Mouse (Mus musculus) megakaryocyte-erythroid progenitor cell, adult 5-6 weeks (primary cell): Measurements from ENCODE around the gene Stk19. TPM values are rescaled to one million over a fixed set of nuclear protein-coding genes. Genes with fewer than 3 reads are reported as not detected.
"Not testable (repeated sequence)": the region's sequence is repeated elsewhere in the genome, so short reads cannot be mapped to it uniquely, and the experiment has no call there.

Experiments used
- ATAC-seq: replicated peaks from 2 replicates; pipeline ENCODE4 v1.8.0; 2016; ENCODE audit warnings: mild to moderate bottlenecking, inconsistent platforms; ENCODE audit not compliant: severe bottlenecking, poor library complexity, low FRiP score, low TSS enrichment
- total RNA-seq, 2 experiments: library from RNA; stranded (forward) in 1 of 2; stranded (reverse) in 1 of 2; fragments of 200-1000, 215-1000 nt in 1 of 2; fragments of >200 nt in 1 of 2; fragmentation: Nextera tagmentation in 1 of 2; gene quantifications; 2 replicates each; pipeline ENCODE4 v1.2.3; 2014 to 2017

The Stk19 gene
- total RNA-seq, 2 experiments from 2014 or later: 14.8 to 48.2 TPM

- ATAC-seq: not testable (repeated sequence)
These were observed 35.9 kb downstream of the Stk19 start for GRCm38 (mm10) chr17:34800781-34801305.

- ATAC-seq: no peak
These were observed 37.2 kb downstream of the Stk19 start for GRCm38 (mm10) chr17:34799531-34799925.

GRCm38 (mm10) chr17:34798866-34799530, 37.7 kb downstream of the Stk19 start:
- no peak for ATAC-seq

GRCm38 (mm10) chr17:34798071-34798470, 38.7 kb downstream of the Stk19 start:
- not testable (repeated sequence) for ATAC-seq

GRCm38 (mm10) chr17:34797211-34797995, 39.3 kb downstream of the Stk19 start:
- not testable (repeated sequence) for ATAC-seq

GRCm38 (mm10) chr17:34796311-34797140, 40.2 kb downstream of the Stk19 start:
- no peak for ATAC-seq

GRCm38 (mm10) chr17:34795633-34796032, 41.1 kb downstream of the Stk19 start:
- no peak for ATAC-seq

GRCm38 (mm10) chr17:34795016-34795415, 41.7 kb downstream of the Stk19 start:
- ATAC-seq: no peak

- ATAC-seq: no peak
These were observed 58.9 kb downstream of the Stk19 start for GRCm38 (mm10) chr17:34777680-34778325.

Other genes with a start within 250 kb of the Stk19 start
Only the 30 nearest of the 39 such genes appear.
- 0.96 and 2.1 TPM in 2 replicates for gene Egfl8, start 221.0 kb downstream of the Stk19 start, total RNA-seq (2014; fragmentation: Nextera tagmentation)
- gene Egfl8, start 221.0 kb downstream of the Stk19 start, total RNA-seq (2017): 2.6 TPM in 1 of 2 replicates, not detected in the other
- 31.3 and 35.4 TPM in 2 replicates for gene Ppt2, start 208.4 kb downstream of the Stk19 start, total RNA-seq (2014; fragmentation: Nextera tagmentation)
- 10.4 and 17.0 TPM in 2 replicates for gene Ppt2, start 208.4 kb downstream of the Stk19 start, total RNA-seq (2017)
- 0.59 TPM in 1 of 2 replicates, not detected in the other for gene Prrt1, start 207.4 kb downstream of the Stk19 start, total RNA-seq (2014; fragmentation: Nextera tagmentation)
- 0.75 TPM in 1 of 2 replicates, not detected in the other for gene Prrt1, start 207.4 kb downstream of the Stk19 start, total RNA-seq (2017)
- gene Fkbpl, start 192.2 kb downstream of the Stk19 start, total RNA-seq (2014; fragmentation: Nextera tagmentation): 5.5 TPM in 2 replicates
- 14.7 and 26.2 TPM in 2 replicates for gene Fkbpl, start 192.2 kb downstream of the Stk19 start, total RNA-seq (2017)
- 20.6 and 31.3 TPM in 2 replicates for gene Atf6b, start 189.8 kb downstream of the Stk19 start, total RNA-seq (2014; fragmentation: Nextera tagmentation)
- gene Atf6b, start 189.8 kb downstream of the Stk19 start, total RNA-seq (2017): 8.7 and 11.5 TPM in 2 replicates
- not detected in 2 replicates for gene Tnxb, start 166.4 kb downstream of the Stk19 start, total RNA-seq (2014; fragmentation: Nextera tagmentation)
- not detected in 2 replicates for gene Tnxb, start 166.4 kb downstream of the Stk19 start, total RNA-seq (2017)
- gene C4b, start 93.1 kb downstream of the Stk19 start, total RNA-seq (2014; fragmentation: Nextera tagmentation): not detected in 2 replicates
- gene C4b, start 93.1 kb downstream of the Stk19 start, total RNA-seq (2017): not detected in 2 replicates
- not detected in 2 replicates for gene Cyp21a1, start 32.4 kb downstream of the Stk19 start, total RNA-seq (2014; fragmentation: Nextera tagmentation)
- gene Cyp21a1, start 32.4 kb downstream of the Stk19 start, total RNA-seq (2017): not detected in 2 replicates
- gene Dxo, start 74 bp upstream of the Stk19 start, total RNA-seq (2014; fragmentation: Nextera tagmentation): 60.8 and 63.4 TPM in 2 replicates
- gene Dxo, start 74 bp upstream of the Stk19 start, total RNA-seq (2017): 24.4 and 28.1 TPM in 2 replicates
- 57.6 and 64.6 TPM in 2 replicates for gene Skiv2l, start 13.3 kb upstream of the Stk19 start, total RNA-seq (2014; fragmentation: Nextera tagmentation)
- 21.0 and 24.2 TPM in 2 replicates for gene Skiv2l, start 13.3 kb upstream of the Stk19 start, total RNA-seq (2017)
- gene Nelfe, start 13.4 kb upstream of the Stk19 start, total RNA-seq (2014; fragmentation: Nextera tagmentation): 59.5 and 64.1 TPM in 2 replicates
- 21.0 and 29.6 TPM in 2 replicates for gene Nelfe, start 13.4 kb upstream of the Stk19 start, total RNA-seq (2017)
- not detected in 2 replicates for gene Cfb, start 25.6 kb upstream of the Stk19 start, total RNA-seq (2014; fragmentation: Nextera tagmentation)
- not detected in 2 replicates for gene Cfb, start 25.6 kb upstream of the Stk19 start, total RNA-seq (2017)
- gene Zbtb12, start 42.5 kb upstream of the Stk19 start, total RNA-seq (2014; fragmentation: Nextera tagmentation): 8.0 and 9.4 TPM in 2 replicates
- gene Zbtb12, start 42.5 kb upstream of the Stk19 start, total RNA-seq (2017): 4.7 and 10.1 TPM in 2 replicates
- gene Gm20547, start 45.1 kb upstream of the Stk19 start, total RNA-seq (2014; fragmentation: Nextera tagmentation): not detected in 2 replicates
- gene Gm20547, start 45.1 kb upstream of the Stk19 start, total RNA-seq (2017): not detected in 2 replicates
- 8.6 TPM in 1 of 2 replicates, not detected in the other for gene C2, start 61.3 kb upstream of the Stk19 start, total RNA-seq (2014; fragmentation: Nextera tagmentation)
- gene C2, start 61.3 kb upstream of the Stk19 start, total RNA-seq (2017): 5.7 and 7.4 TPM in 2 replicates
- gene Ehmt2, start 61.5 kb upstream of the Stk19 start, total RNA-seq (2014; fragmentation: Nextera tagmentation): 86.2 and 86.5 TPM in 2 replicates
- 72.7 and 83.8 TPM in 2 replicates for gene Ehmt2, start 61.5 kb upstream of the Stk19 start, total RNA-seq (2017)
- not detected in 2 replicates for gene Slc44a4, start 77.5 kb upstream of the Stk19 start, total RNA-seq (2014; fragmentation: Nextera tagmentation)
- not detected in 2 replicates for gene Slc44a4, start 77.5 kb upstream of the Stk19 start, total RNA-seq (2017)
- 5.2 and 7.0 TPM in 2 replicates for gene Neu1, start 94.3 kb upstream of the Stk19 start, total RNA-seq (2014; fragmentation: Nextera tagmentation)
- 3.7 and 5.4 TPM in 2 replicates for gene Neu1, start 94.3 kb upstream of the Stk19 start, total RNA-seq (2017)
- gene Hspa1b, start 122.3 kb upstream of the Stk19 start, total RNA-seq (2014; fragmentation: Nextera tagmentation): 13.6 and 28.5 TPM in 2 replicates
- gene Hspa1b, start 122.3 kb upstream of the Stk19 start, total RNA-seq (2017): 62.5 and 83.5 TPM in 2 replicates
- not detected in 2 replicates for gene Gm20481, start 133.0 kb upstream of the Stk19 start, total RNA-seq (2014; fragmentation: Nextera tagmentation)
- gene Gm20481, start 133.0 kb upstream of the Stk19 start, total RNA-seq (2017): not detected in 2 replicates
- 6.5 and 10.1 TPM in 2 replicates for gene Hspa1a, start 135.2 kb upstream of the Stk19 start, total RNA-seq (2014; fragmentation: Nextera tagmentation)
- 30.2 and 43.3 TPM in 2 replicates for gene Hspa1a, start 135.2 kb upstream of the Stk19 start, total RNA-seq (2017)
- not detected in 2 replicates for gene Hspa1l, start 135.8 kb upstream of the Stk19 start, total RNA-seq (2014; fragmentation: Nextera tagmentation)
- gene Hspa1l, start 135.8 kb upstream of the Stk19 start, total RNA-seq (2017): not detected in 2 replicates
- 269 and 281 TPM in 2 replicates for gene Lsm2, start 144.9 kb upstream of the Stk19 start, total RNA-seq (2014; fragmentation: Nextera tagmentation)
- 34.8 and 79.7 TPM in 2 replicates for gene Lsm2, start 144.9 kb upstream of the Stk19 start, total RNA-seq (2017)
- 137 and 213 TPM in 2 replicates for gene Vars, start 164.0 kb upstream of the Stk19 start, total RNA-seq (2014; fragmentation: Nextera tagmentation)
- gene Vars, start 164.0 kb upstream of the Stk19 start, total RNA-seq (2017): 226 and 342 TPM in 2 replicates
- gene Vwa7, start 179.6 kb upstream of the Stk19 start, total RNA-seq (2014; fragmentation: Nextera tagmentation): 0.31 and 0.54 TPM in 2 replicates
- 0.15 and 0.19 TPM in 2 replicates for gene Vwa7, start 179.6 kb upstream of the Stk19 start, total RNA-seq (2017)
- gene Sapcd1, start 191.1 kb upstream of the Stk19 start, total RNA-seq (2014; fragmentation: Nextera tagmentation): 9.4 and 14.7 TPM in 2 replicates
- 4.2 TPM in 1 of 2 replicates, not detected in the other for gene Sapcd1, start 191.1 kb upstream of the Stk19 start, total RNA-seq (2017)
- gene Msh5, start 209.8 kb upstream of the Stk19 start, total RNA-seq (2014; fragmentation: Nextera tagmentation): 10.0 and 10.6 TPM in 2 replicates
- gene Msh5, start 209.8 kb upstream of the Stk19 start, total RNA-seq (2017): 2.4 and 3.1 TPM in 2 replicates
- 126 and 137 TPM in 2 replicates for gene Clic1, start 213.0 kb upstream of the Stk19 start, total RNA-seq (2014; fragmentation: Nextera tagmentation)
- 137 and 183 TPM in 2 replicates for gene Clic1, start 213.0 kb upstream of the Stk19 start, total RNA-seq (2017)
- 2.7 and 7.6 TPM in 2 replicates for gene Ddah2, start 222.1 kb upstream of the Stk19 start, total RNA-seq (2014; fragmentation: Nextera tagmentation)
- 4.6 and 21.4 TPM in 2 replicates for gene Ddah2, start 222.1 kb upstream of the Stk19 start, total RNA-seq (2017)
- not detected in 2 replicates for gene Ly6g6c, start 228.4 kb upstream of the Stk19 start, total RNA-seq (2014; fragmentation: Nextera tagmentation)
- not detected in 2 replicates for gene Ly6g6c, start 228.4 kb upstream of the Stk19 start, total RNA-seq (2017)